18 mouse cellular contexts compared by ENCODE assay signal in the genomic region with DNA sequence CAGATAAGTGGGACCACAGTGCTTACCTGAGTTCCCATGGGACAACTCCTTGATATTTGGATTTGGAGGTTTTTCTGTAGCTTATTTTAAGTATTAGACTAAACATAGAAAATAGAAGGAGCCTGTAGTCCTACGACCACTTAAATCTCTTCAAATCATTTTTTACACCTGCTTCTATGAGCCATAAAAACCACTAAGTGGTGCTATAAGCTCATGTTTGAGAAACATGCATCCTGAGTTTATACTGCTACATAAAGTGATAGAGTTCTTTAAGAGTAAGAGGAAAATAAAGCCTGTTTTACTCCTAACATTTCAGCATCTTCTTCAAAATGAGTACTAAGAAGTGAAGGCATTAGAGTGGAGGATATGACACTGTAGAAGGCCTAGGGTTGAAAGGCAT.
DNase-seq lines count a peak whose midpoint lies in the region; ATAC-seq and TF ChIP-seq lines count a peak whose summit lies in the region.
"Had no signal": no experiment of that assay in that cellular context is flagged by ENCODE, and none has a peak within 500 bp of the region (broad histone marks: within the 10 kb centered on the region; RNA-seq: fewer than 3 reads in every experiment).

No protein-coding gene starts in this region.

- no peaks in the 10 kb centered on the region for H3K27me3 ChIP-seq in forebrain, embryonic 14.5 days (replicated peaks; ENCODE audit: control insufficient read depth, insufficient read depth, low read length)
- no peaks in the 10 kb centered on the region for H3K27me3 ChIP-seq in forebrain, embryonic 12.5 days
- no peaks in the 10 kb centered on the region for H3K27me3 ChIP-seq in kidney, postnatal 0 days (ENCODE audit: insufficient read depth, low read length)
- H3K27me3 ChIP-seq in kidney, embryonic 14.5 days (ENCODE audit: control insufficient read depth, insufficient read depth, low read length) = 0 out of 2 replicates have a peak, but pooled peaks cover 3% of the 10 kb centered on the region
- H3K27me3 ChIP-seq in midbrain, postnatal 0 days (ENCODE audit: insufficient read depth, low read length) = no peaks in the 10 kb centered on the region
- no peaks in the 10 kb centered on the region for H3K27me3 ChIP-seq in midbrain, embryonic 16.5 days (ENCODE audit: control insufficient read depth, insufficient read depth, low read depth, low read length)
- H3K27me3 ChIP-seq: hindbrain, embryonic 12.5 days; lung, embryonic 15.5 days; megakaryocyte, embryonic 14.5 days had no signal

- no peak overlapping the region for H3K4me2 ChIP-seq in forebrain, embryonic 14.5 days (ENCODE audit: low read length)
- H3K4me2 ChIP-seq in forebrain, embryonic 12.5 days = no peak overlapping the region
- H3K4me2 ChIP-seq in kidney, postnatal 0 days (ENCODE audit: low read length) = no peak overlapping the region
- H3K4me2 ChIP-seq in kidney, embryonic 14.5 days (replicated peaks; ENCODE audit: low read depth, low read length) = no peak overlapping the region
- H3K4me2 ChIP-seq in midbrain, postnatal 0 days (ENCODE audit: low read depth, low read length, poor library complexity, severe bottlenecking) = no peak overlapping the region
- no peak overlapping the region for H3K4me2 ChIP-seq in midbrain, embryonic 16.5 days (ENCODE audit: low read length)
- H3K4me2 ChIP-seq: hindbrain, embryonic 12.5 days; limb, embryonic 12.5 days; lung, embryonic 15.5 days had no signal

- TF ChIP-seq CTCF in kidney, postnatal 0 days (IDR thresholded peaks at IDR 0.05; ENCODE audit: low read depth) = peak; percentile 62
- peak; percentile 68 for TF ChIP-seq CTCF in midbrain, postnatal 0 days (IDR thresholded peaks at IDR 0.05)

- DNase-seq in forebrain, embryonic 14.5 days (ENCODE audit: low spot score) = peak; percentile 13
- peak; percentile 50 for DNase-seq in kidney, postnatal 0 days (ENCODE audit: low spot score)
- peak; percentile 35 for DNase-seq in midbrain, postnatal 0 days (ENCODE audit: low spot score)
- no peak for DNase-seq in urinary bladder, adult 18-20 months (ENCODE audit: low spot score in 2 of 2)
- no peak for DNase-seq in urinary bladder, postnatal 4 days (ENCODE audit: low spot score in 2 of 2)
- DNase-seq: adrenal gland, postnatal 14 days; B cell, adult 2 months; cerebellum, postnatal 14 days; kidney, adult 18-20 months; spleen, adult 18-20 months; thymus, postnatal 25 days had no signal

- no peak overlapping the region for H3K4me3 ChIP-seq in forebrain, embryonic 14.5 days (ENCODE audit: low read depth, low read length)
- no peak overlapping the region for H3K4me3 ChIP-seq in forebrain, embryonic 12.5 days (replicated peaks)
- no peak overlapping the region for H3K4me3 ChIP-seq in kidney, postnatal 0 days (replicated peaks; ENCODE audit: low read depth, low read length)
- no peak overlapping the region for H3K4me3 ChIP-seq in kidney, embryonic 14.5 days (ENCODE audit: low read length)
- H3K4me3 ChIP-seq in midbrain, postnatal 0 days (ENCODE audit: low read depth, low read length) = no peak overlapping the region
- H3K4me3 ChIP-seq in midbrain, embryonic 16.5 days (ENCODE audit: low read depth, low read length) = no peak overlapping the region
- H3K4me3 ChIP-seq: hindbrain, embryonic 12.5 days; limb, embryonic 12.5 days; lung, embryonic 15.5 days; megakaryocyte, embryonic 14.5 days had no signal

- H3K4me1 ChIP-seq in forebrain, embryonic 14.5 days (ENCODE audit: control insufficient read depth, insufficient read depth, low read length) = no peaks in the 10 kb centered on the region
- H3K4me1 ChIP-seq in forebrain, embryonic 12.5 days = no peaks in the 10 kb centered on the region
- no peaks in the 10 kb centered on the region for H3K4me1 ChIP-seq in kidney, postnatal 0 days (replicated peaks; ENCODE audit: insufficient read depth, low read length)
- H3K4me1 ChIP-seq in kidney, embryonic 14.5 days (ENCODE audit: control insufficient read depth, insufficient read depth, low read length) = no peaks in the 10 kb centered on the region
- no peaks in the 10 kb centered on the region for H3K4me1 ChIP-seq in midbrain, postnatal 0 days (ENCODE audit: insufficient read depth, low read length)
- no peaks in the 10 kb centered on the region for H3K4me1 ChIP-seq in midbrain, embryonic 16.5 days (ENCODE audit: control insufficient read depth, insufficient read depth, low read length)
- H3K4me1 ChIP-seq: hindbrain, embryonic 12.5 days; limb, embryonic 12.5 days; lung, embryonic 15.5 days; megakaryocyte, embryonic 14.5 days had no signal

- no peak overlapping the region for H3K27ac ChIP-seq in forebrain, embryonic 14.5 days (ENCODE audit: low read depth, low read length)
- H3K27ac ChIP-seq in forebrain, embryonic 12.5 days = no peak overlapping the region
- H3K27ac ChIP-seq in kidney, postnatal 0 days = no peak overlapping the region
- H3K27ac ChIP-seq in kidney, embryonic 14.5 days (ENCODE audit: low read depth, low read length) = no peak overlapping the region
- no peak overlapping the region for H3K27ac ChIP-seq in midbrain, postnatal 0 days (ENCODE audit: low read depth, low read length)
- no peak overlapping the region for H3K27ac ChIP-seq in midbrain, embryonic 16.5 days (ENCODE audit: low read length)
- H3K27ac ChIP-seq: hindbrain, embryonic 12.5 days; limb, embryonic 12.5 days; lung, embryonic 15.5 days had no signal

- 75% methylated on average over 1 of the region's 1 CpGs for WGBS in forebrain, embryonic 14.5 days
- WGBS in forebrain, embryonic 12.5 days = 73% methylated on average over 1 of the region's 1 CpGs
- 71% methylated on average over 1 of the region's 1 CpGs for WGBS in kidney, postnatal 0 days
- WGBS in kidney, embryonic 14.5 days = 68% methylated on average over 1 of the region's 1 CpGs
- 41% methylated on average over 1 of the region's 1 CpGs for WGBS in midbrain, postnatal 0 days
- WGBS in midbrain, embryonic 16.5 days = 46% methylated on average over 1 of the region's 1 CpGs

- no peak for ATAC-seq in forebrain, embryonic 14.5 days
- no peak for ATAC-seq in forebrain, embryonic 12.5 days (ENCODE audit: low FRiP score)
- ATAC-seq in kidney, postnatal 0 days (replicated peaks; ENCODE audit: low FRiP score, low read depth) = no peak
- ATAC-seq in kidney, embryonic 14.5 days (ENCODE audit: low FRiP score, low TSS enrichment) = no peak
- no peak for ATAC-seq in midbrain, postnatal 0 days (ENCODE audit: low FRiP score)
- no peak for ATAC-seq in midbrain, embryonic 16.5 days

- H3K9me3 ChIP-seq in forebrain, embryonic 14.5 days (replicated peaks; ENCODE audit: control insufficient read depth, low read length) = no peaks in the 10 kb centered on the region
- H3K9me3 ChIP-seq in forebrain, embryonic 12.5 days = no peaks in the 10 kb centered on the region
- no peaks in the 10 kb centered on the region for H3K9me3 ChIP-seq in kidney, postnatal 0 days (replicated peaks; ENCODE audit: low read length)
- H3K9me3 ChIP-seq in kidney, embryonic 14.5 days (ENCODE audit: control insufficient read depth, low read length) = no peaks in the 10 kb centered on the region
- no peaks in the 10 kb centered on the region for H3K9me3 ChIP-seq in midbrain, postnatal 0 days (ENCODE audit: low read length)
- H3K9me3 ChIP-seq in midbrain, embryonic 16.5 days (replicated peaks; ENCODE audit: control insufficient read depth, low read length, poor library complexity, severe bottlenecking) = no peaks in the 10 kb centered on the region
- H3K9me3 ChIP-seq: hindbrain, embryonic 12.5 days; limb, embryonic 12.5 days; lung, embryonic 15.5 days; megakaryocyte, embryonic 14.5 days had no signal

- H3K36me3 ChIP-seq in forebrain, embryonic 14.5 days (ENCODE audit: control insufficient read depth, insufficient read depth, low read length) = no peaks in the 10 kb centered on the region
- H3K36me3 ChIP-seq in forebrain, embryonic 12.5 days (replicated peaks) = no peaks in the 10 kb centered on the region
- no peaks in the 10 kb centered on the region for H3K36me3 ChIP-seq in kidney, postnatal 0 days (ENCODE audit: insufficient read depth, low read length)
- no peaks in the 10 kb centered on the region for H3K36me3 ChIP-seq in kidney, embryonic 14.5 days (ENCODE audit: control insufficient read depth, insufficient read depth, low read length)
- no peaks in the 10 kb centered on the region for H3K36me3 ChIP-seq in midbrain, postnatal 0 days (ENCODE audit: insufficient read depth, low read length)
- no peaks in the 10 kb centered on the region for H3K36me3 ChIP-seq in midbrain, embryonic 16.5 days (ENCODE audit: control insufficient read depth, insufficient read depth, low read length)
- H3K36me3 ChIP-seq: hindbrain, embryonic 12.5 days; limb, embryonic 12.5 days; lung, embryonic 15.5 days had no signal

- no peak overlapping the region for H3K9ac ChIP-seq in forebrain, embryonic 14.5 days (ENCODE audit: low read length)
- H3K9ac ChIP-seq in forebrain, embryonic 12.5 days = no peak overlapping the region
- H3K9ac ChIP-seq in kidney, postnatal 0 days (ENCODE audit: low read depth, low read length) = no peak overlapping the region
- no peak overlapping the region for H3K9ac ChIP-seq in kidney, embryonic 14.5 days (ENCODE audit: low read depth, low read length)
- H3K9ac ChIP-seq in midbrain, postnatal 0 days (replicated peaks; ENCODE audit: low read length, poor library complexity, severe bottlenecking) = no peak overlapping the region
- no peak overlapping the region for H3K9ac ChIP-seq in midbrain, embryonic 16.5 days (ENCODE audit: low read depth, low read length)
- H3K9ac ChIP-seq: hindbrain, embryonic 12.5 days; limb, embryonic 12.5 days; lung, embryonic 15.5 days had no signal

Comparison
In these comparisons a context has a peak if more than half of its experiments do, and no peak if none do; other contexts are left out.
1. DNase-seq: peak in forebrain, embryonic 14.5 days (single experiment), kidney, postnatal 0 days (single experiment) and midbrain, postnatal 0 days (single experiment); none in urinary bladder, adult 18-20 months (0 of 2) and urinary bladder, postnatal 4 days (0 of 2).